ENCODE assay signal across 1 mouse cellular context in genomic region chr3:144376463-144377402, GRCm38 (mm10).
TF ChIP-seq lines count a peak whose summit lies in the region.

No protein-coding gene starts in this region.

TF ChIP-seq in CH12.LX, 34 proteins besides CTCF, POLR2A, EP300 and RAD21 (continued from another document):
- TF ChIP-seq GABPA (IDR thresholded peaks at IDR 0.05; ENCODE audit: insufficient replicate concordance, low read depth, low read length) (no peak), UBTF (IDR thresholded peaks at IDR 0.05; ENCODE audit: low read depth, low read length) (no peak), HCFC1 (IDR thresholded peaks at IDR 0.05; ENCODE audit: low read depth, low read length) (peak; percentile 10; the same call in 1 of the 2 replicates), E2F4 (IDR thresholded peaks at IDR 0.05; ENCODE audit: insufficient replicate concordance, low read depth, low read length) (0 out of 2 replicates have a peak, but pooled peaks have one; percentile 54), MAX (IDR thresholded peaks at IDR 0.05; ENCODE audit: low read length) (peak; percentile 64; the same call in 1 of the 2 replicates), JUND (conservative IDR thresholded peaks at IDR 0.05; ENCODE audit: low read depth, low read length) (no peak), ELF1 (IDR thresholded peaks at IDR 0.05; ENCODE audit: low read depth, low read length) (0 out of 2 replicates have a peak, but pooled peaks have one; percentile 20), MAZ (IDR thresholded peaks at IDR 0.05; ENCODE audit: low read depth, low read length) (0 out of 2 replicates have a peak, but pooled peaks have one; percentile 11), ETS1 (conservative IDR thresholded peaks at IDR 0.05; ENCODE audit: low read depth, low read length) (peak; percentile 24), MYC (IDR thresholded peaks at IDR 0.05; ENCODE audit: low read depth, low read length) (peak; percentile 63), MEF2A (IDR thresholded peaks at IDR 0.05; ENCODE audit: borderline replicate concordance, low read depth, low read length) (no peak), ZKSCAN1 (IDR thresholded peaks at IDR 0.05; ENCODE audit: borderline replicate concordance, low read depth, low read length) (no peak), POLR2AphosphoS2 (IDR thresholded peaks at IDR 0.05; ENCODE audit: low read depth, low read length) (no peak), IRF4 (IDR thresholded peaks at IDR 0.05; ENCODE audit: low read depth, low read length) (peak; percentile 14), NELFE (IDR thresholded peaks at IDR 0.05; ENCODE audit: low read depth, low read length) (no peak), NRF1 (IDR thresholded peaks at IDR 0.05; ENCODE audit: low read depth, low read length) (peak; percentile 36)
